Mouse (Mus musculus) heart, adult 2 months (tissue): ENCODE measurements at regions not wholly inside any gene's neighbourhood (a gene's known extent, or its start where the extent isn't known, plus 50 kb on each side); places are given as distances from the start of the nearest gene placed in this dataset.

Source experiments
- EP300 ChIP-seq: fragments of 200-500 bp; IDR thresholded peaks from 2 replicates; pipeline ENCODE4 v1.6.1; 2011; ENCODE audit warnings: low read depth, low read length, control low read depth; ENCODE audit not compliant: insufficient read depth
- POLR2A ChIP-seq: fragments of 200-500 bp; IDR thresholded peaks from 2 replicates; pipeline ENCODE4 v1.6.1; 2011; ENCODE audit warnings: mild to moderate bottlenecking, low read depth, low read length, control low read depth; ENCODE audit not compliant: insufficient read depth

DNA sequence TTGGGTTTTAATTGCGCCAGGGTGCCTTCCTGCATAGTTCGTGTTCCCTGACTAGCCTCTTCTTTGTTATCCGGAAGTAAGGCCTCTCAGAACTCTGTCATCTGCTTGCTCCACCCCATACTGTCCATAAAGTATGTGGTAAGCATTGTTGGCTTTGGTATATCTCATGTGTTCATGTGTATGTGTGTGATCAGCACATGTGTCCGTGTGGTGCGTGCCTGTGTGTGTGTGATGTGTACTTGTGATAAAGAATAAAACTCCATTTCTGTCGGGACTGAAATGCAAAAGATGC is 135.3 kb downstream of the Enc1 start:
- TF ChIP-seq EP300: no peak
- TF ChIP-seq POLR2A: no peak
